Mouse (Mus musculus) testis, postnatal 14 days (tissue): Measurements from ENCODE around the gene Aurkaip1.
A peak's percentile ranks its signal among the peaks of the same experiment; 100 is the strongest.

Experiments used
- DNase-seq: peaks from one replicate; pipeline ENCODE4 v3.0.0; 2021; ENCODE audit warnings: low spot score

The Aurkaip1 gene

GRCm38 (mm10) chr4:155829866-155830265 is 1.2 kb upstream of the Aurkaip1 start:
- no peak for DNase-seq

- no peak for DNase-seq
These were observed 476 bp upstream of the Aurkaip1 start for GRCm38 (mm10) chr4:155830596-155830995.

- no peak for DNase-seq
These were observed 759 bp downstream of the Aurkaip1 start for GRCm38 (mm10) chr4:155831831-155832230.

GRCm38 (mm10) chr4:155832321-155832720 is 1.2 kb downstream of the Aurkaip1 start:
- DNase-seq: no peak

GRCm38 (mm10) chr4:155833234-155833633 is 2.2 kb downstream of the Aurkaip1 start:
- no peak for DNase-seq

- peak; percentile 69 for DNase-seq
These were observed 2.8 kb downstream of the Aurkaip1 start for GRCm38 (mm10) chr4:155833836-155834235.

GRCm38 (mm10) chr4:155837404-155838010 is 6.4 kb downstream of the Aurkaip1 start:
- no peak for DNase-seq

GRCm38 (mm10) chr4:155838187-155839153 is 7.4 kb downstream of the Aurkaip1 start:
- DNase-seq: no peak

- DNase-seq: peak; percentile 82
These were observed 8.4 kb downstream of the Aurkaip1 start, which contains the start of gene Mxra8 for GRCm38 (mm10) chr4:155839483-155839910. Gene Mxra8 (plus strand): TSS chr4:155839680.

GRCm38 (mm10) chr4:155840076-155841002 is 9.3 kb downstream of the Aurkaip1 start:
- DNase-seq: no peak

GRCm38 (mm10) chr4:155841003-155841454 is 10.0 kb downstream of the Aurkaip1 start:
- peak; percentile 67 for DNase-seq

- DNase-seq: no peak
These were observed 10.7 kb downstream of the Aurkaip1 start for GRCm38 (mm10) chr4:155841651-155842270.

- no peak for DNase-seq
These were observed 12.2 kb downstream of the Aurkaip1 start for GRCm38 (mm10) chr4:155843231-155843630.

GRCm38 (mm10) chr4:155846871-155847578 is 16.0 kb downstream of the Aurkaip1 start, which contains the start of gene Dvl1:
Gene Dvl1 (plus strand): TSS chr4:155847402.
- peak; percentile 92 for DNase-seq

GRCm38 (mm10) chr4:155847591-155848352 is 16.7 kb downstream of the Aurkaip1 start:
- DNase-seq: peak; percentile 63

- DNase-seq: no peak
These were observed 17.5 kb downstream of the Aurkaip1 start for GRCm38 (mm10) chr4:155848434-155849095.

GRCm38 (mm10) chr4:155849391-155849790 is 18.3 kb downstream of the Aurkaip1 start:
- no peak for DNase-seq

GRCm38 (mm10) chr4:155849792-155850451 is 18.9 kb downstream of the Aurkaip1 start:
- DNase-seq: no peak

GRCm38 (mm10) chr4:155851368-155851767 is 20.3 kb downstream of the Aurkaip1 start:
- no peak for DNase-seq
